Mouse (Mus musculus): ENCODE measurements around the gene Hoxa9. TPM values are rescaled to one million over a fixed set of nuclear protein-coding genes. Genes with fewer than 3 reads are reported as not detected.

Gene Hoxa9
- total RNA-seq, 2 experiments from 2014 or later = not detected

- no peak for DNase-seq
These were observed 14.0 kb downstream of the Hoxa9 start for GRCm38 (mm10) chr6:52216691-52217458.

- DNase-seq = no peak
These were observed 14.9 kb downstream of the Hoxa9 start for GRCm38 (mm10) chr6:52215771-52216535.

- no peak for DNase-seq
These were observed 15.8 kb downstream of the Hoxa9 start for GRCm38 (mm10) chr6:52215070-52215469.

- no peak for DNase-seq
These were observed 16.6 kb downstream of the Hoxa9 start for GRCm38 (mm10) chr6:52214271-52214670.

GRCm38 (mm10) chr6:52213119-52213986, 17.5 kb downstream of the Hoxa9 start, which contains the start of the genes Hoxa3 and Gm28308:
TSS of gene Hoxa3 (minus strand) at chr6:52213336.
TSS of gene Gm28308 (minus strand) at chr6:52213339.
- DNase-seq = no peak

GRCm38 (mm10) chr6:52212556-52213118, 18.3 kb downstream of the Hoxa9 start:
- no peak for DNase-seq

GRCm38 (mm10) chr6:52211961-52212360, 18.9 kb downstream of the Hoxa9 start:
- no peak for DNase-seq

- peak; percentile 48 to 56 for DNase-seq
These were observed 19.5 kb downstream of the Hoxa9 start for GRCm38 (mm10) chr6:52211170-52211935.

- DNase-seq = no peak
These were observed 21.2 kb downstream of the Hoxa9 start for GRCm38 (mm10) chr6:52209685-52210046.

GRCm38 (mm10) chr6:52208868-52209684, 21.8 kb downstream of the Hoxa9 start:
- DNase-seq = no peak

- DNase-seq = no peak
These were observed 22.6 kb downstream of the Hoxa9 start, which contains the start of gene Hoxa6 for GRCm38 (mm10) chr6:52208072-52208867. TSS of gene Hoxa6 (minus strand) at chr6:52208722.

- DNase-seq = no peak
These were observed 23.3 kb downstream of the Hoxa9 start for GRCm38 (mm10) chr6:52207684-52207976.

GRCm38 (mm10) chr6:52206882-52207683, 23.8 kb downstream of the Hoxa9 start:
- no peak for DNase-seq

- no peak for DNase-seq
These were observed 25.0 kb downstream of the Hoxa9 start for GRCm38 (mm10) chr6:52205638-52206621.

GRCm38 (mm10) chr6:52205221-52205620, 25.7 kb downstream of the Hoxa9 start:
- DNase-seq = no peak

GRCm38 (mm10) chr6:52204050-52204752, 26.7 kb downstream of the Hoxa9 start, which contains the start of gene Hoxa5:
TSS of gene Hoxa5 (minus strand) at chr6:52204587.
- no peak for DNase-seq
